Mouse (Mus musculus) naive thymus-derived CD4-positive, alpha-beta T cell, adult 2 months (primary cell): ENCODE data around the gene Olfr3.

ENCODE experiments used
- DNase-seq: peaks from one replicate; pipeline ENCODE4 v3.0.0-alpha.2; 2011; ENCODE audit warnings: low read depth

Gene Olfr3

GRCm38 (mm10) chr2:36816932-36817331, at the start of gene Olfr3:
TSS of gene Olfr3 (minus strand) at chr2:36817032.
- DNase-seq, result no peak

GRCm38 (mm10) chr2:36862560-36862959, 45.7 kb upstream of the Olfr3 start, which contains the start of gene Olfr351:
TSS of gene Olfr351 (minus strand) at chr2:36862660.
- DNase-seq, result no peak

- no peak for DNase-seq
Measured at GRCm38 (mm10) chr2:36846010-36846409, 29.2 kb upstream of the Olfr3 start, which contains the start of gene Olfr350. TSS of gene Olfr350 (plus strand) at chr2:36846310.

GRCm38 (mm10) chr2:36790238-36790637, 26.6 kb downstream of the Olfr3 start, which contains the start of gene Olfr50:
TSS of gene Olfr50 (plus strand) at chr2:36790538.
- no peak for DNase-seq

- DNase-seq, result no peak
Measured at GRCm38 (mm10) chr2:36783976-36784375, 32.9 kb downstream of the Olfr3 start, which contains the start of gene Olfr348. TSS of gene Olfr348 (plus strand) at chr2:36784276.
